Mouse (Mus musculus) retina, embryonic 14.5 days (tissue): ENCODE data around the gene Adamtsl5.

Source experiments
- DNase-seq: peaks from one replicate; pipeline ENCODE4 v3.0.0-alpha.2; 2015; ENCODE audit warnings: low spot score

The Adamtsl5 gene

DNA sequence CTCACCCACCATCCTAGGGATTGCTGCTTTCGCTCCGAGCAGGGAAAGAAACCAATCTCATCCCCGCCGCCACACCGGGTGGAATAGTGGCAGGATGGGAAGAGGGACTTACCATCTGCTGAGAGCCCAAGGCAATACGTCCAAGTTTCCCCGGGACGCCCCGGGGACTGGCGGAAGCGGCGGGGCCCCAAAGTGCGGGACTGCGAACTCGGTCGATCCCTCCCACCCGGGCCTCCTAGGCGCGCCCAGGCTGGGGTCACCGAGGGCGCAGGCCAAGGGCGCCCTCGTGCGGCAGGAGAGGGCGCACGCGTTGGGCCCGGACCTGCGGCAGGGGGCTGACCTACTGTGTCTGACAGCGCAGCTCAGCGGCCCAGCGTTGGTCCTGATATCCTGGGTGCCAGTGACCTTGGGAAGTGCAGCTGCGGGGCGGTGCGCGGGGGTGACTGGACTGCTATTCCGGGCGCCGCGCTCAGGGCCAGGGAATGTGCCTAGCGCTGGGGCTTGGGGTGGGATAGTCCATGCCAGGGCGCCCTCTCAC, at the start of gene Adamtsl5:
Gene Adamtsl5 (minus strand): TSS at position 169 of the 538 bp plus-strand sequence.
- DNase-seq: peak; percentile 78

DNA sequence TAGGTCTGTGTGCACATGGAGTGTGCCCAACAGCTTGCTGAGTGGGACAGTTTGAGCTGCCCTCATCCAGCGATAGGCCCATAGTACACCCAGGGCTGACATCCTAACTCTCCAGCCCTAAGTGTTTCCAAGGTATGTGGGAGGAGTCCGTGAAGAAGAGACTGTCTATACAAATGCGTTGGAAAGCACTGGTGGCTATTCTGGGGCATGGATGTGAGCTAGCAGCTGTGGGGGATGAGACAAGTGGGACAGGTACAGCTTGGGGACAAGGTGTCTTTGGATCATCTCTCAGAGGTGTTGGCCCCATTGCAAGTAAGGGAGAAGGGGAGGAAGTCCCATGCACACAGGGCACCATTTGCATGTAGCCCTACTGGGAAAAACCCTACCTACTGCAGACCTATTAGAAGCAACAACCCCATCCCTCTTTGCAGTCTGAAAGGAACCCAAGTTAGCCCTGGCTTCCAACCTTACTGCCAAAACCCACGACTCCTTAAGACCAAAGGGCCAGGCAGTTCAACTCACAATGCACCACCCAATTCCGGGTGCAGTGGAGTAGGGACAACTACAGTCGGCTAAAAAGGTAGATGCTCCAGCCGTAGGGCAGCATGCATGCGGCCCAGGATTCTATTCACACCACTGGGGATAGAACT, 49.4 kb upstream of the Adamtsl5 start:
- no peak for DNase-seq

DNA sequence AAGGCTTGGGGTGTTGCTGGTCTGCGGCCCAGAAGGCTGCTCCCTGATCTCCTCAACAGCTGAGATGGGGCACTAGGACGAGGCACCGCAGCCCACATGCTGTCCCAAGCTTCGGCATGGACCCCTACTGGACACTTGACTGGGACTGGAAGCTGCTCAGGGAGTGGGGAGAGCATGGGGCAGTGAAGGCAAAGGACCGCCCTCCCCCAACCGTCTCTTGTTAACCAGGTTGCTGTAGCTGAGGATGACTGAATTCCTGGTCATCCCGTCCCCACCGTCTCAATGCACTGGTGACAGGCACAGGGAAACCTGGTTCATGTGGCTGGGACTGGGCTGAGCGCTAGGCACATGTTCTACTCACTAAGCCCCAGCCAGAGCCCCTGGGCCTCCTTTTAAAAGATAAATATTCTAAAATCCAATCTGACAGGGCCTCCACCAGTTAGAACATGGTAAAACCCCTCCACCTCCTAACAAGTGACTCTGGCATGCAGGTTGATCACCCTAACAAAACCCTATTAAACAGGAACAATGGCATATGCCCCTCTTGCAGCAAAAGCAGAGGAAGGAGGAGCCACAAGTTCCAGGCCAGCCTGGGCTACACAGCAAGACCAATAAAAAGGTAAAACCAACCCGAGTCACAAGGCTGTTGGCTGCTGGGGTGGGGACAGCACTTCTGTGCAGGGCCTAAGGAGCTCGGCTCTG, 48.8 kb upstream of the Adamtsl5 start:
- no peak for DNase-seq

DNA sequence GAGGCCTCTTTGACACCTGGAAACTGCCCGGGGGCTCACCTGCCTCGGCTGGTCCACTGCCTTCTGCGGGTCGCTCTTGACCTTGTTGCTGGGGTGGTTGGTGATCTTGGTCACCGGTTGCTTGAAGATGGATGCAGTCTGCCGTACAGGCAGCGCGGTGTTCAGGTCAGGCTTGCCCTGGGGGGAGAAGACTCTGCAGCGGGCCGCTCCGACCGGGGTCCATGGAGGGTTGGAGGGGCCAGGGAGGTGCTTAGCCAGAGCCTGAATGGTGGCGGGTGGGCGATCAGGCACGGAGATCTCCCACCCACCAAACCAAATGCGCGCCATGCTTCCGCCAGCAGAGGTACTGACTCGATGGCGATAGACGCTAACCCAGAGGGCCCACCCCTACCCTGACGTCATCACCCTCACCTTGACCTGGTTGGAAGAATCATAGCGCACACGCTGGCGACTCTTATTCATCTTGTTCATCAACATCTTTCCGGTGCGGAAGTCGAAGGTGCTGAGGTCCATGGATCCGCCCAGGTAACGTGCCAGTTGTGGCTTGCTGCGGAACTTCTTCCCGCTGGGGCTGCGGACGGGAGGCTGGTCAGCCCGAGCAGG, 46.9 kb upstream of the Adamtsl5 start:
- no peak for DNase-seq

DNA sequence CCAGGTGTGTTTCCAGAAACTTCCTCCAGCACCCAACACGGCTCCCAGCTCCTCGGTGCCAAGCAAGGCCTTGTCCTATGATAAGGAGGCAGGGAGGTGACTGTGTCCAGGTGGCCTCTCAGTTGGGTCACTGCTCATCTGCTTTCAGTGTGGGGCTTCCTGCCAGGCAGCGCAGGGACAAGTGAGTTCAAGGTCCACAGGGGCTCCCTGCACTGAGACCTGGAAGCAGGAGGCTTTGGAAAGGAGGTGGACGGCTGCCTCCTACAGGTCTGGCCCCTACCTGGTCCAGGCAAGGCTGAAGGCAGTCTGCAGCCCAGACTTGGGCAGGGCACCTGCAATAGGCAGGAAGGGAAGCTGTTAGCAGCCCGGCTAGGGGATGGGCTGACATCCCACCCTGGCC, 44.5 kb upstream of the Adamtsl5 start:
- no peak for DNase-seq

DNA sequence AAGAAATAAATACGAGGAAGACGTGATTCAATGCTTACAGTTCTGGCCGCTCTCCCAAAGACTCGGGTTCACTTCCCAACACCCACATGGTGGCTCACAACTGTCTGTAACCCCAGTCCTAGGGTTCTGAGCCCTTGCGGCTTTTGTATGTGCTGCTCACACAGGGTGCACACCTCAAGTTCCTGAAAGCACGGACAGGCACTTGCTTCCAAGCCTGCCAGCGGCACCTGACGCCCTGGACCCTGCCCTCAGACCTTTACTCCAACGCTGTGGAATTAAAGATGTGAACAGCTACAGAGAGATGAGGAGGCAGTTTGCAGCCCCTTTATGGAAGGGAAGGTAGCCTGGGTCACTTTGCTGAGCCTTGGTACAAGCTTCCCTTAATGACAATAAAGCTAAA, 42.5 kb upstream of the Adamtsl5 start:
- no peak for DNase-seq

DNA sequence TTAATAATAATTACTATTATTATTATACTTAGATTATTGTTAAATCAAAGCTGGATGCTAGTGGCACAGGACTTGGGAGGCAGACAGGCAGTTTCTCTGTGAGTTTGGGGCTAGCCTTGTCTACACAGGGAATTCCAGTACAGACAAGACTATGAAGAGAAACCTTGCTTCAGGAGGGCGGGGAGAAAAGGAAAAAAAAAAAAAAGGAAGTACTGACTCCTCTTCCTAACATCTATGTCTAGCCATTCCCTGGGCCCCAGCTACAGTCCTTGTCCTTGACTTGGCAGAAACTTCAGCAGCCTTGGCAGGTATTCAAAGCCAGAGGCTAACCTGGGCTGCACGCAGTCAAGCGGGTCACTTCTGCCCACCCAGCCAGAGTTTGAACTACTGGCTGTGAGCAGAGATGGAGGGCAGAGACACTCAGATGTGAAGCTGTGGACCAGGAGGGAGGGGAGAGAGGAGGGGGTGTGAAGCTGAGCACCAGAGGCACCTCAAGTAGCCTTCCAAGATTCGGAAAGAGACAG, 41.0 kb upstream of the Adamtsl5 start:
- no peak for DNase-seq

DNA sequence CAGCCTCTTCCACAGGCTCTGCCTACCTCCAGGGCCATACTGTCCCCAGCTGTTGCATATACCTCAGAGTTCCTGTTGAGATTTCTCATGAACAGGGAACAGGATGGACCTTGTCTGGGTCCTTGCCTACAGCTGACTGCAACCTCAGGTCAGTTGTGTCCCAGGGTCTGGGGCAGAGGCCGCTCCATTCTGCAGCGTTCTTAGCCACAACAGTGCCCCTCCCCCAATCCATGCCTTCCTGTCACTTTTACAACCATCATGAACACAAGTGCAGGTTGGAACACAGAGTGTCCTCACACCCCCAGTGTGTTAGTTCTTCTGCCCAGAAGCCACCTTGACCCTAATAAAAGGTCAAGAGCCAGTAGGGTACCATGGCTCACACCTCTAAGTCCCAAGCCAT, 40.5 kb upstream of the Adamtsl5 start:
- no peak for DNase-seq

DNA sequence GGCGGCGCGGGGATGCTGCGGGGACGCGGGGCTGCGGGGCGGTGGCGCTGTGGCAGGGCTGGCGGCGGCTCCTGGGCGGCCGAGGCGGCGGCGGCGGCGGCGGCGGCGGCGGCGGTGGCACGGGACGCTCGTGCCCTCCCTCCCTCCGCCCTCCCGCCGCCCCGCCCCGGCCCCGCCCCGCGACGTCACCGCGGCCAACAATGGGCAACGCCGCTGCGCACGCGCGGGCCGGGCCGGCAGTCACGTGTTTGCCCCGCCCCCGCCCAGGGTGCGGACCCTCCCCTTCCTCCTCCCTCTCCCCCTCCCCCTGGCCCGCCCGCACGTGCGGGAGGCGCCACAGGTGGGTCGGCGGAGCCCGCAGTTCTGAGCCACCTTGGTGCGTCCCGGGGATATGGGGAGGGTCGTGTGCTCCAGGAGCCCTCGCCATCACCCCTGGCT, 39.3 kb upstream of the Adamtsl5 start, which contains the start of gene Mex3d:
Gene Mex3d (minus strand): TSS at position 138 of the 438 bp plus-strand sequence.
- peak; percentile 91 for DNase-seq

DNA sequence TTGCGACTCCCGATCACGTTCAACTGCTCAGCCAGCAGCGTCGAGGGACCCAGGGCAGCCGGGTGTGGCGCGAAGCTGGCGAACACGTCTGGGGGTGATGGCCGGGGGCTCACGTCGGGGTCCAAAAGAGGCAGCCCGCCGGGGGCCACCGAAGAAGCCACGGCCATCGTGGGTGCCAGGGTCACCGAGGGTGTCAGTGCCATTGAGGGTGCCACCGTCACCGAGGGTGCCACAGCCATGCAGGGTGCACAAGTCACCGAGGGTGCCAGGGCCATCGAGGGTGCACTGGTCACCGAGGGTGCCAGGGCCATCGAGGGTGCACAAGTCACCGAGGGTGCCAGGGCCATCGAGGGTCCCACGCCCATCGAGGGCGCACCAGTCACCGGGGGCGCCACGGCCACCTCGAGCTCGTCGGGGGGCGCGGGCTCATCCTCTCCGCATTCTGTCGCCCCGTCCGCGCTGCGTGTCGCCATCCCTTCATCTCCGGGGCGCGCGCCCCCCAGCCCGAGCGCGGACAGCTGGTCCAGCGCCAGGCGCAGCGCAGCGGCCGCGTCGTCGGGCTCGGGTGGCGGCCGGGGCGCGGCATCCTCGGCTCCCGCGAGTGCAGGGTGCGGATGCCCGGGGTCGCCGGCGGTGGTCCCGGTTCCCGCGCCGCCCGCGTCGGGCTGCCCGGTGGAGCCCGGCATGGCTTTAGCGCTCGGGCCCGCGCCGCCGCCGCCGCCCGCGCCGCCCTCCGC, 38.7 kb upstream of the Adamtsl5 start:
- no peak for DNase-seq

DNA sequence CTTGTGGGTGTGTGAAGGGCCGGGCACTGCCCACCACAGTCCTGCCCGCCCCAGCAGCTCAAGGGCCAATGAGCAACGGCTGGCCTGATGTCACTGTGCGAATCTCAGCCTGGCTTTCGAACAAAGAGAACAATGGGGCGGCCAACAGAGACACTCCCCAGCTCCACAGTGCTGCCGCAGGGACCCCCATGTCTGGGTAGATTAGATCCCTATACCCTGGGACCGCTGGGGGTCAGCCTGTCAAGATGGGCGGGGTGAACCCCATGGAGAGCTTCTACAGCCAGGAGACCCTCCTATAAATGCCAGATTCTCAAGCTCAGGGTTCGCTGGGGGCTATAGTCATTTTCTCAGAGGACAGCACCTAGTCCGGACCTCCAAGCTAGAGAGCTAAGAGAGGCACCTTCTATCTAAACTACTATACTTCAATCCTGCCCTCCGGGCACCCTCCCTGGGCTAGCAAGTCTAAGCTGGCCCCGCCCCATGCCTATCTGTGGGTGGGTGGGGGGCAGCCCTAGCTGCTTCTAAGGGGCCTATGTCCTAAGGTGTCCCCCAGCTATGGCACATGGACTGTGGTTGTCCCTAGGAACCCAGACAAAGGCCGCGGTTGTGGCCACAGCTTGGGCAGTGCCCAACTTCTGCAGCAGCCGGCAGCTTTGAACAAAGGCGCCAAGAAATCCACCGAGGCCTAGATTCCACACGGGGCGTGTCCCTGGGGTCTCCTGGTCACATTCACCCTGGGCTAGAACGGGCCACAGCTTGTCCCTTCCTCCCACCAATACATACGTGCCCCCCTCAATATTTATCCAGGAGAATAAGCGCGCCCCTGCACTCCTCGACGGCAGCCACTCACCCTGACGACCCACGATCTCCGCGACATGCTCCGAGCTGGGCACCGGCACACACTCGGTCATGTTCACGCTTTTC, 37.9 kb upstream of the Adamtsl5 start:
- DNase-seq: peak; percentile 83

DNA sequence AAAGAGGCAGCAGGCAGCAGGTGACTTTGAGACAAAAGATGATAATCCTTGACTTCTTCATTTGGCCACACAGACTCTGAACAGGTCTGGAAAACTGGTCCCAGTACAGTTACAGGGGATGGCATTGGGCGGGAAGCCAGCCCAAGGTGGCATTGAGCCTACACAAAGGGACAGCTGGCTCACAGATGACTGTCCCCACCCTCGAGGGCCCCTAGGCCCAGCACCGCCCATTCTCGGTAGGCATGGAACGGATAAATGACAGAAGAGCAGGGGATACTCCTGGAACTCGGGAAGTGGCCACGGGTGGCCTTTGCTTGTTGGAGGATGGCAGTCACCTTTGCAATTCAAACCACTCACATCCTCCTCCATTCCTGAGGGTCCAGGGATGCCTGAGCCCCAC, 37.1 kb upstream of the Adamtsl5 start:
- DNase-seq: peak; percentile 41

DNA sequence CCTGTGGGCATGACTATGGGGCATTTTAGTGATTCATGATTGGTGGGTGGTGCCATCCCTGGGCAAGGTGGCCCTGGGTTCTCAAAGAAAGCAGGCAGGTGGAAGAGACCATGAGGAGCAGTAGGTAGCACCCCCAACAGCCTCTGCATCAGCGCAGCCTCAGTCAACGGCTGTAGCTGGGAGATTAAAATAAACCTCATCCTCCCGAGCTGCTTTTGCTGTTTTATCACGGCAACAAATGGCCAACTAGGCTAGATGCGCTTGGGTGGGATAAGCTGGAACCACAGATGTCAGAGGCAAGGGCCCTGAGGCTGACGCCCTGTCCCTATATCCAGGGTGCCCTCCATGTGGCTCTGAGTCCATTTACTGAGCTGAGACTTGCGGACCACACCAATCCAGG, 36.5 kb upstream of the Adamtsl5 start:
- DNase-seq: no peak

DNA sequence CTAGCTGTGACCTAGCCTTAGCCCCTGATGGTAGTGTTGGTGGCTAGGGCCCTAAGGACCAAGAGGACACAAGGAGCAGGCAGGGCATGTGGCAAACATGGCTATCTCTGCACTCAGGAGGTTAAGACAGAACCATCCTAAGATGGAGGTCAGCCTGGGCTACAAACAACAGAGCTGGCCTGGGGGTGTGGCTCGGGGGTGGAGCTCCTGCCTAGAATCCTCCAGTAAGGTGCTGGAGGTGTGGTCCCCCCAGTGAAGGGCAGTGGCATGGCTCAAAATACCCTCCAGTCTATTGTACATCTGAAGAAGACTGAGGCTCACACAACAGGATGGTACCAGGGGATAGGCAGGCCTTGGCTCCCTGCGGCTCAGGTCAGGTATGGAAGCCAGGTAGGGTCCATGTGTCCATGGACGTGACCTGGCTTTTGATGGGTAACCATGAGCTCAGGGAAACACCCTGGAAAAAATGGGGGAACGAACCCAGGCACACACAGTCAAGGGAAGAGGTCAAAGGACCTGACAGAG, 36.0 kb upstream of the Adamtsl5 start:
- no peak for DNase-seq

DNA sequence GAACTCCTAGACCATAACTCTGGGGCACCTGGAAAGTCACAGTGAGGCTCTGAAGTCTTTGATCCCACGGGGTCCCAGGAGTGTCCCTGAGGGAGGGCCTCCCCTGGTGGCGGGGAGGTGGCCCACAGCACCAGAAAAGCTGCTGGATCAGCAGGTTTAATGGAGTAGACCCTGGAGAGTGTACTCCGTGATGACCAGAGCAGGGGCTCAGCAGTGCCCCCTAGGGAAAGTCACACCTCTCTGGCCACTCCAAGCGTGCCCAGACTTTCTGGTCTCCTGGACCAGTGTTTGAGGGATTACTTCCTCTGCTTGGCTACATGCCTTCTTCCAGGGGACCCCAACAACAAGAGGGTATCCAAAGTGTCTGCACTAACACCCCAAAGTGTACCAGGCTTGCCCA, 35.2 kb upstream of the Adamtsl5 start:
- DNase-seq: peak; percentile 40

DNA sequence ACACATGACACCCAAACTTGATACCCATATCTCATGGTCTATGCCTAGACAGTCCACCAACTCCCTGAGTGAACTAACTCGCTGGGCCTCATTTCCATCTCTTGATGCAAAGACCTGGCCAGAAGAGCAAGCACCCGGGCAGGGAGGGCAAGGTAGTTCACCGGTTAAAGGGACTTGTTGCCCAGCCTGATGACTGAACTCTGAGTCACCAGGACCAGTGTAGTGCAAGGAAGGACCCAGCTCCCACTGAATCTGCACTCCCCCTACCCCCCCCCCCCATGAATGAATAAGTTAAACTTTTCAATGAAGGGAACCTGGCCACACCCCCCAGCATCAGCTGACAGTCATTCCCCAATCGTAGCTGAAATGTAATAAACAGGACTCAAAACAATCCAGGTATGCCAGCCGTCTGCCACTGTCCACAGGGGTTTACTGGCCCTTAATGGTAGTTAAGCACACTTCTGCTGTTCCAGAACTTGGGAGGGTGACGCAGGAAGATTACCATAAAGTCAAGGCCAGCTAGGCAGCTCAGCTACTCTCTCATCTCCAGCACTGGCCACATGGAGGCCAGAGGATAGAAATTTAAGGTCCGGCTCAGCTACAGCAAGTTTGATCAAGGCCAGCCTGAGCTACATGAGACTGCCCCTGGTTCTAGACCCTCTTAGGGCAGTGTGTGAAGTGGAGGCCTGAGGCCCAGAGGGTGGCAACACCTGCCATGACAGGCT, 34.6 kb upstream of the Adamtsl5 start:
- DNase-seq: no peak

DNA sequence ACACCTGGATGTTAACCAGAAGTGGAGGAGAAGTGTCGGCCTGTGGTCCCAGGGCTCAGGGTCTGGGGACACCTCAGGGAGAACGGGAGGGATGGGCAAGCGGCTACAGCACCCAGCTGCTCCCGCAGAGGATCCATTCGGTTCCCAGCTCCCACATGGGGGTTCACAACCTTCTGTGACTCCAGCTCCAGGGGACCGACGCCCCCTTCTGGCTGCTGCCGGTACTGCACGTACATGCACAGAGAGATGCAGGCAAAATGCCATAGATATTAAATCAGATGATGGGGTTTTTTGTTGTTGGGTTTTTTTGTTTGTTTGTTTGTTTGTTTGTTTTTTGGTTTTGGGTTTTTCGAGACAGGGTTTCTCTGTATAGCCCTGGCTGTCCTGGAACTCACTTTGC, 29.5 kb upstream of the Adamtsl5 start:
- DNase-seq: no peak

DNA sequence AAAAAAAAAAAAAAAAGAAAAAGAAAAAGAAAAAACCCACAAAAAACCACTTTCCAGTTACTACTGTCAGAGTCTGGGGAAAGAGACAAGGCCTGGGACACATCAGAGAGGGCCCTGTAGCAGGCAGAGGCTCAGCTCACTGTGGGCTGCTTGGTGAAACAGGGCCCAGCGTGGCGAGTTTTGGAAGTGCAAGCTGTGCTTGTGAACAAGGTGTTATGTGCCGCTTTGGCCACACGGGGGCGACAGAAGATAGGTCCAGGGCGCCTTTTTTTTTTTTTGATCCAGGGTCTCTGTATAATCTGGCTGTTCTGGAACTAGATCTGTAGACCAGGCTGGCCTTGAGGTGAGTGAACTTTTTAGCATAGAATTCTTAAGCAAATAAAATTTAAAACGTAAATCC, 27.9 kb upstream of the Adamtsl5 start:
- DNase-seq: peak; percentile 98

DNA sequence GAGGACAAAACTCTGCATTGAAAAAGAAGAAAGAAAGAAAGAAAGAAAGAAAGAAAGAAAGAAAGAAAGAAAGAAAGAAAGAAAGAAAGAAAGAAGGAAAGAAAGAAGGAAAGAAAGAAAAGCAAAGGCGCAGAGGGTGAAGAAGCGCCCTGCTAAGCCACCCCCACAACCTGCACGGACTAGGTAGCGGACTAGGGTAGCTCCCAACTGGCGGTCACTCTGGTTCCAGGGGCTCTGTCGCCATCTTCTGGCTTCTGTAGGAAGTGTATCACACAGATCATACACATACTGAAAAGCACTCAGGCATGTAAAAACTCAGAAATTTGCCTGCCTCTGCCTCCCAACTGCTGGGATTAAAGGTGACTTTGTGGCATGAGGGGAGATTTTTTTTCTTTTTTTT, 25.9 kb upstream of the Adamtsl5 start:
- DNase-seq: peak; percentile 64

DNA sequence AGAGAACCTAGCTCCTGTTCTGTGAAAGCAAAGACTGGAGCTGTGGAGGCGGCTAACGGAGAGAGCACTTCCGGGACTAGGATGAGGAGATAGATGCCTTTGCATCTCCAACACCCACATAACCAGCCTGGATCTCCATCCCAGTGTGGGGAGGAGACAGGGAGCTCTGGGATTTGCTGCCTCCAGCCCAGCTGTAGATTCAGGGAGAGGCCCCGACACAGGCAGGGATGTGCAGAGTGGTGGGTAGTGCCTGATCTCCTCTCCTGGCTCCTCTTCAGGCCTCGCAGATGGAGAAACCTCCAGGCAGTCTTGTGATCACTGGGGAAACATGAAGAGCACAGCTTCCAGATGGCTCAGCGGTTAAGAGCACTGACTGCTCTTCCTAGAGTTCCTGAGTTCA, 24.5 kb upstream of the Adamtsl5 start:
- no peak for DNase-seq
